Mouse (Mus musculus) frontal cortex, postnatal 36 days (tissue): ENCODE measurements around the gene Iqcn.

Experiments used
- DNase-seq, 2 experiments: peaks; one replicate each; pipeline ENCODE4 v3.0.0; 2022; ENCODE audit warnings: low spot score in 2 of 2

Iqcn gene

GRCm38 (mm10) chr8:70729808-70730475 lies 26.7 kb downstream of the Iqcn start:
- no peak for DNase-seq

GRCm38 (mm10) chr8:70730956-70731355 lies 27.7 kb downstream of the Iqcn start:
- DNase-seq: no peak

- no peak for DNase-seq
These were observed 34.4 kb downstream of the Iqcn start for GRCm38 (mm10) chr8:70737705-70738104.

- no peak for DNase-seq
These were observed 35.0 kb downstream of the Iqcn start for GRCm38 (mm10) chr8:70738211-70738610.

- DNase-seq: no peak
These were observed 38.4 kb downstream of the Iqcn start for GRCm38 (mm10) chr8:70741661-70742060.

GRCm38 (mm10) chr8:70742176-70742575 lies 38.9 kb downstream of the Iqcn start:
- no peak for DNase-seq

GRCm38 (mm10) chr8:70742981-70743655 lies 39.9 kb downstream of the Iqcn start:
- DNase-seq: no peak

GRCm38 (mm10) chr8:70743656-70744590 lies 40.7 kb downstream of the Iqcn start:
- peak in 1 of 2 experiments; percentile 62 for DNase-seq

GRCm38 (mm10) chr8:70744806-70745205 lies 41.5 kb downstream of the Iqcn start:
- DNase-seq: no peak

GRCm38 (mm10) chr8:70745691-70746220 lies 42.5 kb downstream of the Iqcn start:
- DNase-seq: no peak

- no peak for DNase-seq
These were observed 43.4 kb downstream of the Iqcn start for GRCm38 (mm10) chr8:70746676-70747075.

GRCm38 (mm10) chr8:70747211-70747890 lies 44.1 kb downstream of the Iqcn start:
- no peak for DNase-seq

GRCm38 (mm10) chr8:70748246-70749096 lies 45.2 kb downstream of the Iqcn start:
- DNase-seq: no peak

GRCm38 (mm10) chr8:70749097-70749674 lies 45.9 kb downstream of the Iqcn start:
- DNase-seq: no peak

- DNase-seq: peak in 1 of 2 experiments; percentile 44
These were observed 46.9 kb downstream of the Iqcn start for GRCm38 (mm10) chr8:70750128-70750680.

GRCm38 (mm10) chr8:70752000-70752764 lies 48.9 kb downstream of the Iqcn start:
- DNase-seq: peak; percentile 71 to 84

- peak; percentile 88 to 90 for DNase-seq
These were observed 49.9 kb downstream of the Iqcn start for GRCm38 (mm10) chr8:70753151-70753550.

- DNase-seq: peak; percentile 96 to 97
These were observed 51.0 kb downstream of the Iqcn start, which contains the start of gene Rab3a for GRCm38 (mm10) chr8:70754043-70754870. Gene Rab3a, plus strand, starts transcription at chr8:70754679.
